Mouse (Mus musculus): ENCODE data around the gene Elavl3. TPM values are rescaled to one million over a fixed set of nuclear protein-coding genes. Genes with fewer than 3 reads are reported as not detected.

Gene Elavl3
- polyA plus RNA-seq (2012; rRNA removed), result 1.0 and 1.1 TPM in 2 replicates

GRCm38 (mm10) chr9:22051958-22052254 lies at the start of gene Elavl3:
TSS of gene Elavl3 (minus strand) at chr9:22052023.

GRCm38 (mm10) chr9:22098993-22099696 lies 47.3 kb upstream of the Elavl3 start, which contains the start of gene Cnn1:
TSS of gene Cnn1 (plus strand) at chr9:22099216.

GRCm38 (mm10) chr9:22085022-22085834 lies 33.4 kb upstream of the Elavl3 start, which contains the start of gene Ecsit:
TSS of gene Ecsit (minus strand) at chr9:22085438.

GRCm38 (mm10) chr9:22070791-22071573 lies 19.2 kb upstream of the Elavl3 start, which contains the start of the genes Gm49318 and Zfp653:
TSS of gene Gm49318 (minus strand) at chr9:22071259.
TSS of gene Zfp653 (minus strand) at chr9:22071376.

GRCm38 (mm10) chr9:22002194-22003162 lies 49.3 kb downstream of the Elavl3 start, which contains the start of the genes Ccdc151 and Prkcsh:
TSS of gene Ccdc151 (minus strand) at chr9:22002634.
TSS of gene Prkcsh (plus strand) at chr9:22002806.

GRCm38 (mm10) chr9:21989230-21990110 lies 62.4 kb downstream of the Elavl3 start, which contains the start of gene Rgl3:
TSS of gene Rgl3 (minus strand) at chr9:21989446.

Other genes starting within 250 kb of the Elavl3 start
- 3.7 TPM in 2 replicates for gene Angptl8, start 216.5 kb downstream of the Elavl3 start, polyA plus RNA-seq (2012; rRNA removed)
- 98.9 and 106 TPM in 2 replicates for gene Dock6, start 199.4 kb downstream of the Elavl3 start, polyA plus RNA-seq (2012; rRNA removed)
- gene Rab3d, start 133.8 kb downstream of the Elavl3 start, polyA plus RNA-seq (2012; rRNA removed), result 231 and 273 TPM in 2 replicates
- gene Ccdc159, start 124.6 kb downstream of the Elavl3 start, polyA plus RNA-seq (2012; rRNA removed), result 3.5 and 4.3 TPM in 2 replicates
- 140 and 146 TPM in 2 replicates for gene Tmem205, start 124.5 kb downstream of the Elavl3 start, polyA plus RNA-seq (2012; rRNA removed)
- gene Plppr2, start 115.0 kb downstream of the Elavl3 start, polyA plus RNA-seq (2012; rRNA removed), result 14.2 and 16.6 TPM in 2 replicates
- gene Swsap1, start 96.3 kb downstream of the Elavl3 start, polyA plus RNA-seq (2012; rRNA removed), result 10.7 and 11.4 TPM in 2 replicates
- 2.7 and 3.2 TPM in 2 replicates for gene Epor, start 88.5 kb downstream of the Elavl3 start, polyA plus RNA-seq (2012; rRNA removed)
- gene Rgl3, start 62.6 kb downstream of the Elavl3 start, polyA plus RNA-seq (2012; rRNA removed), result 19.5 and 21.6 TPM in 2 replicates
- gene Ccdc151, start 49.4 kb downstream of the Elavl3 start, polyA plus RNA-seq (2012; rRNA removed), result 0.09 and 0.17 TPM in 2 replicates
- 93.8 and 123 TPM in 2 replicates for gene Prkcsh, start 49.2 kb downstream of the Elavl3 start, polyA plus RNA-seq (2012; rRNA removed)
- gene Gm49318, start 19.2 kb upstream of the Elavl3 start, polyA plus RNA-seq (2012; rRNA removed), result not detected in 2 replicates
- gene Zfp653, start 19.4 kb upstream of the Elavl3 start, polyA plus RNA-seq (2012; rRNA removed), result 15.4 and 17.0 TPM in 2 replicates
- gene Ecsit, start 33.4 kb upstream of the Elavl3 start, polyA plus RNA-seq (2012; rRNA removed), result 36.5 and 42.9 TPM in 2 replicates
- gene Cnn1, start 47.2 kb upstream of the Elavl3 start, polyA plus RNA-seq (2012; rRNA removed), result 1,015 and 1,314 TPM in 2 replicates
- gene Elof1, start 65.1 kb upstream of the Elavl3 start, polyA plus RNA-seq (2012; rRNA removed), result 153 and 199 TPM in 2 replicates
- gene Acp5, start 83.7 kb upstream of the Elavl3 start, polyA plus RNA-seq (2012; rRNA removed), result 443 and 452 TPM in 2 replicates
- 46.7 and 79.5 TPM in 2 replicates for gene Pigyl, start 104.8 kb upstream of the Elavl3 start, polyA plus RNA-seq (2012; rRNA removed)
- not detected in 2 replicates for gene Zfp872, start 136.1 kb upstream of the Elavl3 start, polyA plus RNA-seq (2012; rRNA removed)
- 11.6 and 18.9 TPM in 2 replicates for gene Zfp809, start 173.7 kb upstream of the Elavl3 start, polyA plus RNA-seq (2012; rRNA removed)
- gene Zfp599, start 207.9 kb upstream of the Elavl3 start, polyA plus RNA-seq (2012; rRNA removed), result 0.25 and 0.40 TPM in 2 replicates